Mouse (Mus musculus): ENCODE data around the gene Tcirg1. TPM values are rescaled to one million over a fixed set of nuclear protein-coding genes. Genes with fewer than 3 reads are reported as not detected.

Tcirg1 gene
- polyA plus RNA-seq, 1 experiment from 2014 or later, result 13.3 TPM

DNA sequence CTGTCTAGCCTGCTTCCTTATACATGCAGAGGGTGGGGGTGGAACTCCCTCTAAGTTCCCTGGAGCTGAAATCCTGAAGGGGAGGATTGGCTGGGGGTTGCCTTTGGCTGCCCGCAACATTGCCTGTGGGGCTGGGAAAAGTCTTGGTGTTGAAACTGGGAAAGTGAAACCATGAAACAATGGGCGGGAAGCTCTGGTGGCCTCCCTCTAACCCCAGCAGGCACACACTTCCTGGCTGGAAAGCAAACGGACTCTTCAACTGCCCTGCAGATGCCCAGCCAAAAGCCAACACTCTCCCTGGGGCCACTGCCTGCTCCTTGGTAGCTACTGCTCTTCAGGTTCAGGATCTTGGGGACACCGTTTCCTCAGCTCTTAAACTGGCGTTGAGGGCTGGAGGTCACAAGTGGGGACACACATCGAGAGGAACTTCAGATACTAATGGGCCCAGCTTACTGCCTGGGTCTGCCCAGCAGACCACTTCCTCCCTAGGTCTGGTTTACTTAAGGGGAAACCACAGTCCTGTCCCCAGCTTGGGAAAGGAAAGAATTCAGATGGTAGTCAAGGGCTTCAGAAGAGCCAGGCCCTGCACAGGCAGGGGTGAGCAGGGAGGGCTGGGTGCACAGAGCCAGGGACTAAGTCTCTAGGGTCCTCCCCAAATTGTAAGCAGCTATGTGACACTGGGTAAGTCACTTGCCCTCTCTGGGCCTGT, 1.5 kb downstream of the Tcirg1 start:
- 60% methylated on average over 6 of the region's 6 CpGs for WGBS
- Histone ChIP-seq H3K9ac (0 out of 2 replicates have a peak overlapping the region, but pooled peaks have one; percentile 16), H3K4me1 (replicated peaks; ENCODE audit: control insufficient read depth, insufficient read depth, low read length) (0 out of 2 replicates have a peak, but pooled peaks cover 3% of the 10 kb centered on the region), H3K4me2 (replicated peaks) (peak overlapping the region; percentile 61), H3K27me3 (ENCODE audit: control insufficient read depth, insufficient read depth, low read length) (no peaks in the 10 kb centered on the region), H3K9me3 (ENCODE audit: control insufficient read depth, low read length) (no peaks in the 10 kb centered on the region), H3K4me3 (replicated peaks; ENCODE audit: low read length) (no peak overlapping the region), H3K36me3 (replicated peaks; ENCODE audit: control insufficient read depth, insufficient read depth) (peaks cover 26% of the 10 kb centered on the region), H3K27ac (no peak overlapping the region; the same call in 1 of the 2 replicates)
- DNase-seq (ENCODE audit: low spot score) (no peak), ATAC-seq (ENCODE audit: low FRiP score) (no peak)

DNA sequence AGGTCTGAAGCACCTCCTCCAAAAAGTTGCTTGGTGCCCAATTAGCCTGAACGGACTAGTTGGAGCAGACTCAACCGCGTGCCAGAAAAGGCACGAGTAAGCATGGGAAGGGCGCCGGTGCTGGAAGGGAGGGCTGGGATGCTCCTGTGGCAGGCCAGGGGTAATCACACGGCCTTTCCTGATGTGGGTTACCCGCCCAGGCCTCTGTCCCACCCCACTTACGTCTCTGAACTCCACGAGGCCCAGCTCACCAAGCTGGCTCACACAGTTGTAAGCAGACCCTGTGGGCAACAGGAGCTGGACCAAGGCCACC, 2.6 kb downstream of the Tcirg1 start:
- H3K4me3 ChIP-seq (replicated peaks; ENCODE audit: low read length), result no peak overlapping the region
- 74% methylated on average over 10 of the region's 10 CpGs for WGBS
- no peak overlapping the region for H3K27ac ChIP-seq
- DNase-seq (ENCODE audit: low spot score) (no peak), ATAC-seq (ENCODE audit: low FRiP score) (no peak)
- no peaks in the 10 kb centered on the region for H3K9me3 ChIP-seq (ENCODE audit: control insufficient read depth, low read length)
- no peak overlapping the region for H3K9ac ChIP-seq
- no peak overlapping the region for H3K4me2 ChIP-seq (replicated peaks)
- no peaks in the 10 kb centered on the region for H3K27me3 ChIP-seq (ENCODE audit: control insufficient read depth, insufficient read depth, low read length)
- peaks cover 15% of the 10 kb centered on the region for H3K36me3 ChIP-seq (replicated peaks; ENCODE audit: control insufficient read depth, insufficient read depth)
- 0 out of 2 replicates have a peak, but pooled peaks cover 3% of the 10 kb centered on the region for H3K4me1 ChIP-seq (replicated peaks; ENCODE audit: control insufficient read depth, insufficient read depth, low read length)

DNA sequence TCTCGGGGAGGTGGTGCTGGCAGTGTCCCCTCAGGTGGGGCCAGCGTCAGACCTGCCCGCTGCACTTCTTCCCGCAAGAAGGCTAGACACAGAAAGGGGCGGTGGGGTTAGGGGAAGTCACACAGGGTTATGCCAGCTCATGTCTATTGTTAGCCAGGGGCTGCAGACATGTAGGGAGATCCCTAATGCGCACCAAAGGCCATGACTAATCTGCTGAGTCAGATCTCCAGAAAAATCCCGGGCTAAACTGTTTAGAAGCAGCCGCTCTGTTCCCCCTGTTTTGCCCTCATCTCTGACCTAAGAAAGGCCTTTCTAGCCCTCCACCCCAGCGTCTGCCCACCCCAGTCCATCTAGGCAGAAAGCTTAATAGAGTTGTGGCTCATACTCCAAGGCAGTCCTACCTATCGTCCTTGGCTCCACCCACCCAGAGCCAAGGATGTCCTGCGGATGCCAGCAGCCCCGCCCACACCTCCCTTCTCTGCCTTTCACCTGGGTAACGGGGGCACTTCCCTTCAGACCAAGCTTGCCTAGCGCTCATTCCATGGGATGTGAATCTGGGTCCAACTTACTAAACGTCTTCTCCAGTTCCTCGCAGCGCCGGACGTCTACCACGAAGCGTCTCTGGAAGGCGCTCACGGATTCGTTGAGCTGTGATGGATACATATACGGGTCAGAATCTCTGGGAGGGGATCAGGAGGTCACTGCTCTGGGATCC, 3.1 kb downstream of the Tcirg1 start:
- Histone ChIP-seq H3K4me1 (replicated peaks; ENCODE audit: control insufficient read depth, insufficient read depth, low read length) (0 out of 2 replicates have a peak, but pooled peaks cover 3% of the 10 kb centered on the region), H3K9me3 (ENCODE audit: control insufficient read depth, low read length) (no peaks in the 10 kb centered on the region), H3K9ac (no peak overlapping the region), H3K27me3 (ENCODE audit: control insufficient read depth, insufficient read depth, low read length) (no peaks in the 10 kb centered on the region), H3K4me2 (replicated peaks) (no peak overlapping the region), H3K27ac (no peak overlapping the region), H3K36me3 (replicated peaks; ENCODE audit: control insufficient read depth, insufficient read depth) (peaks cover 10% of the 10 kb centered on the region), H3K4me3 (replicated peaks; ENCODE audit: low read length) (no peak overlapping the region)
- ATAC-seq (ENCODE audit: low FRiP score) (no peak), DNase-seq (ENCODE audit: low spot score) (no peak)
- WGBS, result 60% methylated on average over 25 of the region's 25 CpGs

DNA sequence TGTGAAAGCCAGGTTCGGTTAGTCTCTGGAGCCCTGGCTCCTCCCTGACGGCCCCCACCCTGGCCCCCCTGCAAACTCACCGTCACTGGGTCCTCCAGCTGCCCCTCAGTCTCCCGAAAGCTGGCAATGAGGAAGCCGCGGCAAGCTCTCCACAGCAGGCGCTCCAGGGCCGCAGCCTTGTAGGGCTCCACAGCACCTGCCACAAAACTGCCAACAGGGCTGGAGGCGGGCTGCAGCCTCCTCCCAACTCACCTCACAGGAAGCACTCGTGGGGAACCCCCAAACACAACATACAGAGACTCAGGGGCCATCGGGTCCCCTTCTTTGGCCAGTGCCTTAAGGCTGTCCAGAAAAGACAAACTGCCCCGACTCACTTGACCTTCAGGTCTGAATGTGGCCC, 4.0 kb downstream of the Tcirg1 start:
- Histone ChIP-seq H3K4me1 (replicated peaks; ENCODE audit: control insufficient read depth, insufficient read depth, low read length) (0 out of 2 replicates have a peak, but pooled peaks cover 3% of the 10 kb centered on the region), H3K4me3 (replicated peaks; ENCODE audit: low read length) (no peak overlapping the region), H3K4me2 (replicated peaks) (no peak overlapping the region), H3K36me3 (replicated peaks; ENCODE audit: control insufficient read depth, insufficient read depth) (0 out of 2 replicates have a peak, but pooled peaks cover 2% of the 10 kb centered on the region), H3K27me3 (ENCODE audit: control insufficient read depth, insufficient read depth, low read length) (no peaks in the 10 kb centered on the region), H3K27ac (no peak overlapping the region), H3K9ac (no peak overlapping the region), H3K9me3 (ENCODE audit: control insufficient read depth, low read length) (no peaks in the 10 kb centered on the region)
- DNase-seq (ENCODE audit: low spot score) (no peak), ATAC-seq (ENCODE audit: low FRiP score) (no peak)
- 77% methylated on average over 12 of the region's 12 CpGs for WGBS

DNA sequence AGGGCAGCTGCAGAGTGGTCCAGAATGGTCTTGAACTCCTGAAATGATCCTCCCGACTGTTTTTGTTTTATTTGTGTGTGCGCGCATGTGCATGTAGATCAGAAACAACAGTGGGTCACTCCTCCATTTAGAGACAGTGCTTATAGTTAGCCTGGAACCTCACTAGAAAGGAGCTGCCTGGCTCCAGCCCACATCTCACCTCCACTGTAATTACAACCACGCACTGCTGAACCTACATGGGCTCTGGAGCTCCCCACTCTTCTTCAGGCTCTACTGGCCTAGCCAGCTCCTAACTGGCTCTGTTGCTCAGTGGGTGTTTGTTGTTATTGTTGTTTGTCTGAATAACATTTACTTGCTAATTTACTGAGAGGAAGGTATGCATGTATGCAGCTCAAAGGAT, 7.3 kb downstream of the Tcirg1 start:
- H3K36me3 ChIP-seq (replicated peaks; ENCODE audit: control insufficient read depth, insufficient read depth), result peaks cover 17% of the 10 kb centered on the region
- DNase-seq (ENCODE audit: low spot score) (no peak), ATAC-seq (ENCODE audit: low FRiP score) (no peak)
- no peak overlapping the region for H3K27ac ChIP-seq
- WGBS, result 94% methylated on average over 4 of the region's 4 CpGs
- no peaks in the 10 kb centered on the region for H3K9me3 ChIP-seq (ENCODE audit: control insufficient read depth, low read length)
- H3K4me1 ChIP-seq (replicated peaks; ENCODE audit: control insufficient read depth, insufficient read depth, low read length), result no peaks in the 10 kb centered on the region
- H3K4me3 ChIP-seq (replicated peaks; ENCODE audit: low read length), result no peak overlapping the region
- H3K9ac ChIP-seq, result no peak overlapping the region
- H3K27me3 ChIP-seq (ENCODE audit: control insufficient read depth, insufficient read depth, low read length), result no peaks in the 10 kb centered on the region
- no peak overlapping the region for H3K4me2 ChIP-seq (replicated peaks)

DNA sequence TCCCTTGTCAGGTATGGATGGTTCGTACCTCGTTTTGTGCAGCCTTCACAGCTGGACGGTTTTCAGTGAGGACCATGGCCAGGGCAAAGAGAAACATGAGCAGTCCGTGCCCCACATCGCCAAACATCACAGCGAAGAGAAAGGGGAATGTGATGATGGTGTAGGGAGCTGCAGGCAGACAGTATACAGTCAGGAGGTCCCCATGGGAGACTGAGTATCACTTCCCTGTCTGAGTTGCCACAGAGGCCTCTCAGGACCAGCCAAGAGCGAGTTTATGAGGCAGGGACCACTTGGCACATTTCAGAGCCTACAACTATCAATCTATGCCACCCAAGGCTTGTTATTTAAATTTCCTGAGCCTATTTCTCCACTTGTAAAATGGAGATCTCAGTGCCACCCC, 8.0 kb downstream of the Tcirg1 start:
- WGBS, result 76% methylated on average over 7 of the region's 7 CpGs
- Histone ChIP-seq H3K9me3 (ENCODE audit: control insufficient read depth, low read length) (no peaks in the 10 kb centered on the region), H3K27me3 (ENCODE audit: control insufficient read depth, insufficient read depth, low read length) (no peaks in the 10 kb centered on the region), H3K27ac (no peak overlapping the region), H3K4me1 (replicated peaks; ENCODE audit: control insufficient read depth, insufficient read depth, low read length) (no peaks in the 10 kb centered on the region), H3K9ac (no peak overlapping the region), H3K36me3 (replicated peaks; ENCODE audit: control insufficient read depth, insufficient read depth) (peaks cover 24% of the 10 kb centered on the region), H3K4me2 (replicated peaks) (no peak overlapping the region), H3K4me3 (replicated peaks; ENCODE audit: low read length) (no peak overlapping the region)
- ATAC-seq (ENCODE audit: low FRiP score) (no peak), DNase-seq (ENCODE audit: low spot score) (no peak)

DNA sequence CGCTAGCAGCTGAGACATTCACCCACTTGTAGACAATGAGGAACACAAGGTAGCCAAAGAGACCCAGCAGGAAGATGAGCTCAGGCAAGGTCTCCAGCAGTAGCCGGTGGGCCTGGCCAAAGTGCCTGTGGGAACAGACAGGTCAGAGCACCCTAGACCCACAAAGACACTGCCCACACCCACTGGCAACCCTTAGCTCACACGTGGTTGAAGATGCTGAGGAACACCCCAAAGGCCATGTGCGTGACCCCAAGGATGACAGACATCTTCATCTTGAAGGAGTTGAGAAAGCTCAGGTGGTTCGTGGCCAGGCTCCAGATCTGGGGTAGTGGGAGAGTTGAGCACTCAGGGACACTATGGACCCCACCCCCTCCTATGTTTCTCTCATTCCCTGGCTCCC, 9.4 kb downstream of the Tcirg1 start:
- 90% methylated on average over 5 of the region's 5 CpGs for WGBS
- no peaks in the 10 kb centered on the region for H3K4me1 ChIP-seq (replicated peaks; ENCODE audit: control insufficient read depth, insufficient read depth, low read length)
- H3K4me2 ChIP-seq (replicated peaks), result no peak overlapping the region
- H3K9ac ChIP-seq, result no peak overlapping the region
- no peak overlapping the region for H3K27ac ChIP-seq
- DNase-seq (ENCODE audit: low spot score) (no peak), ATAC-seq (ENCODE audit: low FRiP score) (no peak)
- H3K27me3 ChIP-seq (ENCODE audit: control insufficient read depth, insufficient read depth, low read length), result no peaks in the 10 kb centered on the region
- no peak overlapping the region for H3K4me3 ChIP-seq (replicated peaks; ENCODE audit: low read length)
- H3K9me3 ChIP-seq (ENCODE audit: control insufficient read depth, low read length), result no peaks in the 10 kb centered on the region
- H3K36me3 ChIP-seq (replicated peaks; ENCODE audit: control insufficient read depth, insufficient read depth), result peaks cover 38% of the 10 kb centered on the region

DNA sequence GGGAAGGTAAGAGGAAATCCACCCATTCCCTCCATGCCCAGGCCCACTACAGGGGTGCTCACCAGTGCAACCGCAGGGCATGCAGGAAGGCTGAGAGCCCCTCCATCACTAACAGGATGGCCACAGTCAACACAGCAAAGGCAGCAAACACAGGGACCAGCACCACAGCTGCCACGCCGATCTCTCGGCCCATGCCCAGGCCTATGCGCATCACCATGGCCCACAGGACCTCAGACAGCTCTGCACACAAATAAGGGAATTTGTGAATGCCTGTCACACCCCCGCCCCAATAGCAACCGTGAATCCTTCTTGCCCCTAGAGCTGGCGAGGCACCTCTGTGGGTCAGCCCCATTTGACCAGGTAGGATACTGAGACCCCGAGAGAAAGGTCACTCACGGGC, 10.7 kb downstream of the Tcirg1 start:
- Histone ChIP-seq H3K27me3 (ENCODE audit: control insufficient read depth, insufficient read depth, low read length) (no peaks in the 10 kb centered on the region), H3K9ac (no peak overlapping the region), H3K4me2 (replicated peaks) (no peak overlapping the region), H3K9me3 (ENCODE audit: control insufficient read depth, low read length) (no peaks in the 10 kb centered on the region), H3K4me1 (replicated peaks; ENCODE audit: control insufficient read depth, insufficient read depth, low read length) (no peaks in the 10 kb centered on the region), H3K36me3 (replicated peaks; ENCODE audit: control insufficient read depth, insufficient read depth) (peaks cover 51% of the 10 kb centered on the region), H3K4me3 (replicated peaks; ENCODE audit: low read length) (no peak overlapping the region), H3K27ac (peak overlapping the region; percentile 34; the same call in 1 of the 2 replicates)
- 92% methylated on average over 10 of the region's 10 CpGs for WGBS
- no peak for ATAC-seq (ENCODE audit: low FRiP score)
- DNase-seq (ENCODE audit: low spot score), result no peak

DNA sequence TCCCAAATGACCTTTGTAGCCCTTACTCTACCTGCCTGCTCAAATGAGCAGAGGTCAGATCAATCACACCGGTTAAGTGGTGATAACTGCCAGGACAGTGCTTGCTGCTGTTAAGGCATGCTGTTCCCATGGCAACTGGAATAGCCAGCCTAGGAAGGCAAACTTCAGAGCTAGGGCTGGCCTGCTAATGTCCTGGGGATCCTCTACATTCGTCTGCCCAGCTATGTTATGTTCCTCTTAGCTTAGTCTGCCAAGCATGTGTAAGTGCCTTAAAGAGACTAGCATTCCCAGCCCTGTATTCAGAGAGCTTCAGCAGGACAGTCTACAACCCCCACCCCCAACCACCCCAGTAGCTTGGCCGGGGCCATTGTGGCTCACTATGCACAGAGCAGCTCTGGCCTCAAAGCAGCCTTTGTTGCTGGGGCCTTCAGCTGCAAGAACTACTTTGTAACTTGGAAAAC, 11.7 kb downstream of the Tcirg1 start:
- peak overlapping the region; percentile 34 for H3K27ac ChIP-seq
- peaks cover 59% of the 10 kb centered on the region for H3K36me3 ChIP-seq (replicated peaks; ENCODE audit: control insufficient read depth, insufficient read depth)
- H3K9me3 ChIP-seq (ENCODE audit: control insufficient read depth, low read length), result no peaks in the 10 kb centered on the region
- no peaks in the 10 kb centered on the region for H3K27me3 ChIP-seq (ENCODE audit: control insufficient read depth, insufficient read depth, low read length)
- DNase-seq (ENCODE audit: low spot score) (peak; percentile 36), ATAC-seq (ENCODE audit: low FRiP score) (peak; percentile 80; the same call in 1 of the 2 replicates)
- no peak overlapping the region for H3K4me2 ChIP-seq (replicated peaks)
- H3K4me1 ChIP-seq (replicated peaks; ENCODE audit: control insufficient read depth, insufficient read depth, low read length), result no peaks in the 10 kb centered on the region
- WGBS, result 17% methylated on average over 3 of the region's 3 CpGs
- no peak overlapping the region for H3K9ac ChIP-seq
- H3K4me3 ChIP-seq (replicated peaks; ENCODE audit: low read length), result no peak overlapping the region

Data from hindbrain, embryonic 14.5 days (tissue).